Mouse (Mus musculus): ENCODE results near the gene Jund.

Gene Jund

DNA sequence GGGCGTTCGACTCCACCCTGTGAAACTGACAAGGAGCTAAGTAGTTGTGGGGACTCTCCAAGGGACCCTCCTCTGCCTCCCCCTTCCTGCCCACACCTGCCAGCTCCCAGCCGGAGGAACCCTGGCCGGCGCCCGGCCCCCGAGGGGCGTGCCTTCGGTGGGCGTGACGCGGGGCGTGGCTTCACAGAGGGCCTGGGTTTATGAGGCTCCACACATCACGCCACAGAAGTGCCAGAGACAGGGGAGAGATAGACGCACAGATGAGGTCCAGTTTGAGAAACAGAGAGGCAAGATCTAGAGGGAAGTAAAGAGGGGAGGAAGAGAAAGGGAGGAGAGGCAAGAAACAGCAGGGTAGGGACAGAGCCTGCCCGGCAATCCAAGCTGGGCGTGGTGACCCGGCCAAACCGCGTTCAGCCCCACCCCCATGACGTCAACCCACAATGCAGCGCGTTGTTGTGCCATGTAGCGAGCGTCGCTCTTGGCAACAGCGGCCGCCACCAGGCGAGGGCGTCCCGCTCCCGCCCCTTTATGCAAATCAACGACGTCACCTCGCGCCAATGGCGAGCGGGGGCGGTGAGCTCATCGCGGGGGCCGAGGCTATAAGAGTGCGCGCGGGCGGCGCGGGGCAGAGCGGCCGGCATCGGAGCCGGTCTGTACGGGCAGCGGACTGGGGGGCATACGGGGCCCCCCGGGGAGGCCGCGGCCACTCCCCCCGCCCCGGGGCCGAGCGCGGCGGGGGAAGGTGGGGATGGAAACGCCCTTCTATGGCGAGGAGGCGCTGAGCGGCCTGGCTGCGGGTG is at the start of gene Jund:
Gene Jund, plus strand, starts transcription at position 640 of the 800 bp plus-strand sequence.
- 1% methylated on average over 69 of the region's 69 CpGs for WGBS

DNA sequence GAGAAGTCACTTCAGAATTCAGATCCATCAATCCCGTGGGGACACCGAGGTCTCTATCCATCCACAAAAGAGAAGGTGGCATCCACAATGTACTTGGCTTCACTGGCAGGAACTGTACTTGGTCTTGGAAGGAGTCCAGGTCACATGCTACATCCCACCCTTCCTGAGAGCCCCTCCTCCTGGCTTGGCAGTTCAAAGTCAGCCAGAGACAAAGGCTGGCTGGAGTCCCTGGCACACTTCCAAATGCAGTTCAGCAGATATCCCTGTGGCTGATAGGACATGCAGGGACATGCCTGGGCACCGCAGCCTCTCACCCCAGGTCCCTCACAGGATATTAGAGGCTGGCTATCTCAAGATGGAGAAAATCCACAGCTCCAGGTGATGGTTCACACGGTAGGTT is 49.4 kb upstream of the Jund start:
- 41% methylated on average over 4 of the region's 4 CpGs for WGBS

DNA sequence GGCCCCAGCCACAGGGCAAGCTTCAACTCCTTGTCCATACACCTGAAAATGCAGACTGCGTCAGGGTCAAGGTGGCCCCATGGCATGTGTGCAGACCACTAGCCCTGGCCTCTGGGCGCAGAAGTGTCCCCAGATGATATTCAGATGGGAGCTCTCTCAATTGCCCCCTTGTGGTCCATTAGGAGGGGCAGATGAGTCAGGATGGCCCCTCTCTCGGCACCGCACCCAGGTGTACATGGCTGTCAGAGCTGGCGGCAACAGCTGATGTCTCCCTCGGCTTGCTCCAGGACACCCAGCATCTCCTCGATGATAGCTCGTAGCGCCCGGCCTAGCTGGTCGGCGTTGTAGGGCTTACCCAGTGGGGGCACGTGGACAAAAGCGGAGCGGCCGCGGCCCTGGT is 48.4 kb upstream of the Jund start:
- WGBS = 96% methylated on average over 17 of the region's 17 CpGs

DNA sequence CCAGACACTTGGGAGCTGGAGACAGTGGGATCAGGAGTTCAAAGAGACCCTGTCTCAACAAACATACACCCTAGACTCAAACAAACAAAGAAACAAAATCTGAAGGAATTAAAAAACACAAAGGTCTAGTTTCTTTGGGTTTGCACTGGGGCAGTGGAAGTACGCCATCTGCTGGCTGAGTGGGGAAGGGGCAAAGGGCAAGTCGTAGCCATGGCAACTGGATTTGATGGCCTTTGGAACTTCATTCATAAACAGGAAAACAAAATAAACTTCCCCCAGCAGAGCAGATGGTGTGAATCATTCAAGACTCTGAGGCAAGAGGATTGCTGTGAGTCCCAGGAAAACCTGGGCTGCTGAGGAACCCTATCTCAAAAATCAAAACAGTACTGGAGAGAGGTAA is 45.5 kb upstream of the Jund start:
- 47% methylated on average over 2 of the region's 2 CpGs for WGBS

DNA sequence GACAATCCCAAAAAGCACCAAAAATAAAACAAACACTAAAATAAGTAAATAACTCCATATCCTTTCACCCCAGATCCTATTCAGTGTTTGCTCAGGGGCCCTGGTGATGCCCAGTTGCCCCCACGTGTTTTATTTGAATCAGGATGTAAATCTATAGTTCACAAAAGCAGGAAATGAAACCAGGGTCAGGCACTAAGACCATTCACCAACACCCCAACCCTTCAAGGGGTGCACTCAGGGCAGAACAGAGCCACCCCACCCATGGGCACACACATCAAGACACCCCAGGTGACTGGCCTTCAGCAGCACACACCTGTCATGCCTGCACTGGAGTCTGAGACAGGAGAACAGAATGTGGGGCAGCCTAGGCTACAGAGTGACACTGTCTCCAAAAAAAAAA is 44.6 kb upstream of the Jund start:
- 81% methylated on average over 1 of the region's 1 CpGs for WGBS

DNA sequence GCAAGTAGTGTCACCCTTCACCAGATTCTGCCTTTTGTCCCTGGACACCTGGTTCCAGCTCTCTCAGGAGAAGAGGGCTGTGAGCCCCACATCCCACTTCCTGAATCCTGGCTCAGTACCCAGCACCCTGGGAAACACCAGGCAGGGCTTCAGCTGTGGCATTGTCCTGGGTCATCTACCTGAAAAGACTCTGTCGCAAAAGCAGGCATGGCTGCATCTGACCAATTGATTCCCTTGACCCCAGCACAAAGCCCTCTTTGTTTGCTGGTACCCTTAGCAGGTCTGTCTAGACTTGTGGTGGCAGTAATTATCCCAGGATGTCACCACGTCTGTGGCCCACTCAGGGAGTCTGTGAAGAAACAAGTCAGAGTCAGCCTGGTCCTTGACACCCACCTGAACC is 43.3 kb upstream of the Jund start:
- 68% methylated on average over 2 of the region's 2 CpGs for whole genome bisulfite sequencing

DNA sequence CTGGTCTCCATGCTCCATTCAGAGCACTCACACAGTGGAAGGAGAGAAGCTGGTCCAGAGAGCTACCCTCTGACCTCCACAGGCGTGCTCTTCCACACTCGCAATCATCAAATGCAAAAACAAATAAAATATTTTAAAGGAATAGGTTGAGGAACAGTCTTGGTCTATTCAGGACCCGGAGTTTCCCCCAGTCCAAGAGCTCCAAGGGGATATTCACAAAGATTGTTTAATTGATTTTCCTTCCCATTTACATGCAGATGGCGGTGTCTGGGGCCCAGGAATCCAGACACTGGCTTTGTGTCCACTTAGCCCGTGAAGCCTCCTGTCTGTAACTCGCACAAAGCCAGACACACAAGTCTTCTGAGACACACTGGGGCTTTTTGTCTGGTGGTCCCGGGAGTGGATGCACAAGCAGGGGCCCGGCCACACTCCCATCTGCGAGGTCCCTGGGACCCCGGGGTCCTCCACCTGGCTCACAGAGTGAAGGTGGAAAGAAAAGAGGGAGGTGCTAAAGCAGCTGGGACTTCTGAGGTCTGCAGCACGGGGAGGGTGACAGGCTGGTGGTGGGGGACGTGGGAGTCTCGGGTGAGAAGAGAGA is 42.5 kb upstream of the Jund start:
- WGBS = 62% methylated on average over 13 of the region's 13 CpGs

DNA sequence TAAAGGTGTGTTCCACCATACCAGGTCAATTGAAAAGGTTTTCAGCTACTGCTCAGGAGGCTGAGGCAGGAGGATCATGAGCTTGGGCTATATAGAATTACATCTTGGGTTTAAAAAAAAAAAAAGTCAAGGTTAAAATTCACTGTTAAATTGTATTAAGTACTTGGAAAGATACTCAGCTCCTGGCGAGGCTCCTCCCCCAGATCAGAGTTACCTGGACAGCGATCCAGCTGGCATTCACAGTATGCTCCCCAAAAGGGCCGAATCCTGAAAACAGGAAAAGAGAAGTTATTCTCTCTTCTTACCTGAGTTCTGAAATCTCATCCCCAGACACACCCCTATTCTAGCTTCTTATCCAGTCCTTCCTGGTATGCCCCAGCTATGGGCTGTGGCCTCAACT is 41.5 kb upstream of the Jund start:
- 97% methylated on average over 3 of the region's 3 CpGs for WGBS

DNA sequence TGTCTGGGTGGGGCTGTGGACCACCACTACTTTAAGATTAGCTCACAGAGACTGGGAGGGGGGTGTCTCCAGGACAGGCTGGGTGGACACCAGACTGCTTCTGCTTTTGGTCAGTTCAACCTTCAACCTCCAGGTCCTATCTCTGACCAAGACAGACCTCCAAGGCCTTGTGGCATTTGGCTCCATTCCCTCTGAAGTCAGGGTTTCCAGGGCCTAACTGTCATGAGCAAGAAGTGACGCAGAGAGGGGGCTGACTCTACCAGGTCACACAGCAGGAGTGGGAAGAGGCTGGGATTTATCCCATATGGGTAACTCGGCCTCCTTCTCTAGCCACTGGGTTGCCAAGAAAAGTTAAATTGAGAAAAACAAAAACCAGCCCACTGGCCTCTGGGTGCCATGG is 41.0 kb upstream of the Jund start:
- 72% methylated on average over 2 of the region's 2 CpGs for WGBS

DNA sequence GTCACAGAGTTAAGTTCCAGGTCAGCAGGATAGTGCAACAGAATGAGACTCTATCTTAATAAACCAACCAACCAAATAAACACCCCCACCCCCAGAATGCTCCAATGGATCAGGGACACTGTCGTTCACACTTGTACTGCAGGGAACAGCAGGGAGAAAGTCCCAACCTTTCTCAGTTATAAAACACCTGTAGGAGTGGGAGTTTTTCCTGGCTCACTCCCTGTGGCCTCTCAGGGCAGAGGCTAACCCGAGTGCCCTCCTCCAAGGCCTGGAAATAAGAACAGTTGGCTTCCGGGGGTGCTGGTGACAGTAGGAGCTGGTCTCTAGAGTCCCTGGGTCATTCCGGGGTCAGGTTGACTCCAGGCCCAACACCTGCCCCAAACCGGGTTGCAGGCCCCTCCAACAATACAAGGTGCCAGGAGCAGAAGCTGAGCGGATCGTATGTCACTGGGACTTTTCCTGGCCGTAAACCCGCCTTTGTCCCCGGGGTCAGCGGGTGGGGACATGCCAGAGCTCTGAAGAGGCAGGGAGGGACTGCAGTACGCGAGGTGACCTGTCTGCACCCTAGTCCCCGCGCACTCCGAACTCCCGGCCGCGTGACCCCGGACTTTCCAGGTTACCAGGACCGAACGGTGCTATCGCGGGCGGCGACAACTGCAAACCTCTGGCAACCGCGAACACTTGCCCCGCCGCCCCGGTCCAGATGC is 39.7 kb upstream of the Jund start:
- 2% methylated on average over 31 of the region's 31 CpGs for WGBS

DNA sequence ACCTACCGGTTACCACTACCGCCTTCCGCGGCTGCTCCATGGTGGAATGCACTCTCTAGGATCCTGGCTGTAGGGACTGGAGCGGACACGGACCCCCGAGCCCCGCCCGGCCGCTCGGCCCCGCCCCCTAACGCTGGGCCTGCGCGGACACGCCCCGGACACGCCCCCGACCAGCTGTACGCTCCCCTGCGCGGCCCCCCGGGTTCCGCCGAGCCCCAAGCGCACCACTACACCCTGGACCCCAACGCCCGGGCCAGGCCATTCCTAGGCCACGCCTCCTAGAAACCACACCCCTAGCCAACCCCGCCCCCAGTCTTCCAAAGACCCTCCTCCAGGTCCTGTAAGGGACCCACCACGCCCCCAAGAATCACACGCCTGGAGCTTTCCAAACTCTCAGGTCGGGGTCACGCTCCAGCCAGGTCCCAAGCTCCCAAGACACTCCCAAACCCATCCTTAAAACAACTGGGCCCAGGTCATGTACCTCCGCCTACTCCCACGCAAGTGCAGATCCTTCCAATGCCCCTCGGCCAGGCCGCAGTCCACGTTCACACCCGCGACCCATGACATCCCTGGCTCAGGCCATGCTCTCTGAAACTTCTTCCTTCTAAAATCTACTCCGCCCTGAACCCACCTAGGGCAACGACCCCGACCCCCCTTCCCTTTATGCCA is 39.0 kb upstream of the Jund start:
- 2% methylated on average over 44 of the region's 44 CpGs for WGBS

DNA sequence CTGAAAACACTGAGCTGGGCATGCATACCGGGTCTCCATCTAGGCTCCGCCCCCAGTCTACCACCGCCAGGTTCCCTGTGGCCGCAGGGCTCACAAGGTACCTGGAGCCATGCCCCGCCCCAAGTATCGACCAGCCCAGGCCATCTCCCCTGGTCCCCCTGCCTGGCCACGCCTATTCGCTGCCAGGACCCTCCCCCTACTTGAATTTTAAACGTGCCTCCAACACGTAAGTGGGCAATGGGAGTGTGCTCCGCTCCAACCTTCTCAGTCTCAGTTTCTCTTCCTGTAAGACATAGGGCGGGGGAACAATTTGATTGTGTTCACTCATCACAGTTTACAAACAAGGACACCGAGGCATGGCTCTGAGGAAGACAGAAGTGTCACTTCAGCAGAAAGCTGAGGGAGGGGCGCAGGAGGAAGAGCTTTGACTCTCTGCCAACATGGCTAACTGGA is 38.5 kb upstream of the Jund start, which contains the start of gene Pgpep1:
Gene Pgpep1, minus strand, starts transcription at position 116 of the 453 bp plus-strand sequence.
- 7% methylated on average over 14 of the region's 14 CpGs for WGBS

DNA sequence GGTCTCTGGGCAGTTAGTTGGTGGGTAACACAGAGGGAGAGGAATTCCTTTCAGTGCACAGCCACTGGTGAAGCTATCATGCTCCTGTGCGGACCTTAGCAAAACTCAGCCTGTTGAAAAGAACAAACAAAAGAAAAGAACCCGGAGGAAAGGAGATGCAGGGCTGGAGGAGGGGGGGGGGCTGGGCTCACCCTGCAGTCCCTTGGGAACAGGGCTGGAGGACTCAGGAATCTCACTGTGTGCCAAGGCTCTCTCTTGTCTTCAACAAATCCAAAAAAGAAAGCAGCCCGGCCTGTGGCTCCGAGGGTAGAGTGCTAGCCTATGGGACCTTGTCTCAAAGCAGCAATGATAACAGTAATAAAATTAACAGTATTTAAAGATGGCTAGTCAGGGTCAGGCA is 35.1 kb upstream of the Jund start:
- WGBS = 65% methylated on average over 4 of the region's 4 CpGs

DNA sequence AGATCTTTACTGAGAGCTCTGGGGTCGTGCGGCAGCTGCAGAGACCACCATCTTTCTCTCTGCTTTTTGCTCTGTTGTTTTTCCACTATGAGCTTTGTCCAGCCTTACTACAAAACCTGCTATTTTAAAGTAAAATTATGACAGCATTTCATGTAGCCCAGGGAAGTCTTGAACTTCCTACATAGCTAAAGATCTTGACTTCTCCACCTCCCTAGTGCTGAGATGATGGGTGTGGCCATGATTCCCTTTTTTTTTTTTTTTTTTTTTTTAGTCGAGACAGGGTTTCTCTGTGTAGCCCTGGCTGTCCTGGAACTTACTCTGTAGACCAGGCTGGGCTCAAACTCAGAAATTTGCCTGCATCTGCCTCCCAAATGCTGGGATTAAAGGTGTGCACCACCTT is 34.1 kb upstream of the Jund start:
- WGBS = 84% methylated on average over 3 of the region's 3 CpGs

DNA sequence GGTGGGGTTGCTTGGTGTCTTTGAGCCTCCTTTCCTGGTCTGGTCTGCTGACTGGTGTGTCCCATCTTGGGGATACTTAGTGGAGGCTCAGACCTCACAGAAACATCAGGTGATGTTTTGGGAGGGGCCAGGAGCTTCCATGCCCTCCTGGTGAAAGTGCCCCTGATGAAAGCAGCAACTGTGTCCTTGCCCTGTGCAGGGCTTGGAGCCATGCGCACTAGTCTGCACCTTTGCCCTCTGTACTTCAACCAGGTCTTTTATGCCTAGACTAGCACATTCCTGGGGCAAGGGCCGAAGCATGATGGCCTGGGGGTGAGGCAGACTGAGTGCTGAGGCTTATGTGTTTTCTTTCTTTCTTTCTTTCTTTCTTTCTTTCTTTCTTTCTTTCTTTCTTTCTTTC is 33.1 kb upstream of the Jund start:
- WGBS = 100% methylated on average over 2 of the region's 2 CpGs

DNA sequence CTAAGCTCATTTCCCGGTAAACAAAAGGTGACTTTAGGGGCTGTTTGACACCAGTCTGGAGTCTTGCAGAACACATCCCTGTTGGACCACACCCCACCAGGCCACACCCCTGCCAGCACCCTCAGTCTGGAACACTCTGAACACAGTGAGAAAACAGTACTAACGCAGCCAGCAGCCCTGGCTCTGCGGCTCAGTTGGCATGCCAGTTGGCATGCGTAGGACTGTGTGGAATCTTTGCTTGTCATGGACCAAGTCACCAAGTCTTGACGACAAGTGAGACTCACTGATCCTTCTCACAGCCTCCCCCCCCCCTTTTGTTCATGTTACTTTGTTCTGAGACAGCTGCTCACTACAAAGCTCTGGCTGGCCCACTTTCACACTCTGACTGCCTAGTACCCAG is 31.7 kb upstream of the Jund start:
- WGBS = 33% methylated on average over 5 of the region's 5 CpGs

DNA sequence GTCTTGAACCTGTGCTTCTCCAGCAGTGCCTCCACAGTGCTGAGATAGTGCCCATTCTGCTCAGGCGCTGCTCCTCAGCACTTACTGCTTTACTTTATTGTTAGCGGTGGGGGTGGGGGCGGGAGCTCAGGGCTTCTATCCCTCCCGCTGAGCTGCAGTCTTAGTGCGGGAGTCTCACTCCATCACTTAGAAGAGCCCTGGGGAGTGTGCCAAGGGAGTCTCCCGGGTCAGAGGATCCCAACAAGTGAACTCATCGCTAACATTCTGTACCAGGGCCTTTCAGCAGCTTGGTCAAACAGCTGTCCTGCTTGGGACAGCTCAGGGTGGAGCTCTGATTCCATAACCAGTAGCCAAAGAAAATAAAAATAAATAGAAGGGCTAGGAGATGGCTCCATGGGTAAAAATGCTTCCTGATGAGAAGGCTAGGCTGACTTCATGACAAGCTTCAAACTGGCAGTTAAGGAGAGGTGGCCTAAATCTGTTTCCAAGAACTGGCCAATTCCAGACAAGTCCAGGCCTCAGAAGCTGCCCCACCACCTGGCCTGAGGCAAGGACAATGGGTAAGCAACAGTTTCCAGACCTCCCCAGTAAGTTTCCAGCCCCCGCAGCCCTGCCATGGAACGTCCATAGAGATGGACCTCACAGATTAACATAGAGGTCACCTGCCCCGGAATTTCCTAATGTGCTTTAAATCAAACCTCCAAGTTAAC is 27.0 kb upstream of the Jund start:
- 71% methylated on average over 10 of the region's 10 CpGs for WGBS

DNA sequence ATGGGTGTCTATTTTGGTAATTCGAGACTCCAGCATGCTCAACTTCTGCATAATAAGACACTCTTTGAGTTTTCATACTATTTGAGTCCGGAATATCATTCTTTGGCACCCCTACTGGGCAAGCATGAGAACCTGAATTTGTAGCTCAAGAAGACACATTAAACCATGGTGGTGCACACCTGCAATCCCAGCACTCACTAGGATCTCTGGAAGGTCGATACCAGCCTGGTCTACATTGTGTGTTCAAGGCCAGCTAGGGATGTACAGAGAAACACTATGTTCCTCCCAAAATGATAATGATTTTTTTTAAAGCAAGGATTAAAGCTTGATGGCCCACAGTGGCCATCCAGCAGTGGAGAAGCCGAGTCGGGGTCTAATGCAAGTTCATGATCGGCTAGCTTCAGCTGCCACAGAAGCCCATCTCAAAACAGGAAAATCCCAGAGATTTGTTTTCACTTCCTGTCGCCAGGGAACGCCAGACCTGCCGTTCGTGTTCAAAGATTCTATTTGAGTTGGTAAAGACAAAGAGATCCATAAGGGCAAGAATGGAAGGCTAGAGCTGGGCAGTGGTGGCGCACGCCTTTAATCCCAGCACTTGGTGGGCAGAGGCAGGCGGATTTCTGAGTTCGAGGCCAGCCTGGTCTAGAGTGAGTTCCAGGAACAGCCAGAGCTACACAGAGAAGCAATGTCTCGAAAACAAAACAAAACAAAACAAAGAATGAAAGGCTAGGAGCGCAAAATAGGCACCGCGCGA is 26.2 kb upstream of the Jund start:
- WGBS = 27% methylated on average over 19 of the region's 19 CpGs

DNA sequence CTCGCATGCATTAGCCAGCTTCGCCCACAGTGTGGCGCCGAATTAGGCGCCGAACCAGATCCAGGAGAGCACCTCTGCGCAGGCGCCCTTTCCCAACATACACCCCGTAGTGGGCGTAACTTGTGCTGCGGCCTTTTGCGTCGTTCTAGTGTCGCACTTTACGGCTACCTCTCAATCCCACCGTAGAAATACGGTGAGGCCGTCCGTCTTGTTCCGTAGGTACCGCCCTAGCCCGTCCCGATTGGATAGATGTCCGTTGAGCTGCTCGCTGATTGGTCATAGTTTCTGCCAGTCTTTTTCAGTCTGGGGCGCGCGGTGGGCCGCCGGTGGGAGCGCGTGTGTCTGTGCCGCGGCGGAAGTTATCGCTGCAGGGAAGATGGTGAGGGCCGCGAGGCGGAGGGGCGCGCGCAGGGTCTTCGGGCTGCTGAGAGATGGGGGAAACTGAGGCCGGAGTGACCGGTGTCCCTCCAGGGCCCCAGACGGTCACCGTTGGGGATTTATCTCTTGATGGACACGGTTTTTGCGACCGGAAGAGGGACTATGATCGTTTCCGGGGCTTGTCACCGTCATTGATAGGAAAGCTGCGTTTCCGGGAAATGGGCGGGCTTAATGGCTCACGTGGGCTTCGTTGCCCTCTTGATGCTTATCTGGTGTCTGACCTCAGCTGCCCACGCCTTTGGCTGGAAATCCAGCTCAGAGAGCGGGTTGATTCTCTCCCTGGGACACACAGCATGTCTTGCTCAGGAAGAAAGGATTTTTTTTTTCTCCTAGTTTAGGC is 25.5 kb upstream of the Jund start, which contains the start of gene Lsm4:
Gene Lsm4, plus strand, starts transcription at position 170 of the 778 bp plus-strand sequence.
- WGBS = under 1% methylated on average over 60 of the region's 60 CpGs

DNA sequence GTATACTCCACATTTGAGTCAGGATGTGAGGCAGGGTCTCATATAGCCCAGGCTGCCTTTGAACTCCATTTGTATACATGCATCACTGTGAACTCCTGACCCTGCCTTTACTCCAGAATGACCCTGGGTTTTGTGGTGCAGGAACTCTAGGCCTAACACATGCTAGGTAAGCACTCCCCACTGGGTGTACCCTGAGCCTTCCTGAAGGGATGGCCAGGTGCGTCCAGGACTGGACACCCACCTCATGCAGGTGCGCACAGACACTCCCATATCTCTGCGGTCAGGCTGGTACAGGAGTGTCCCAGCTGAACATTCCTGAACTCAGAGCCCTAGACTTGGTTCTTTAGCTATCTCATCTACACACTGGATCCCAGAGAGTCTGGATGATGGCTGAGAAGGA is 24.6 kb upstream of the Jund start:
- WGBS = 91% methylated on average over 3 of the region's 3 CpGs

All from cerebral cortex, adult 2 months (tissue).